Mouse (Mus musculus) thymus, adult 2 months (tissue): ENCODE measurements around the gene Tmem234.

Source experiments
- CTCF ChIP-seq: fragments of 200-500 bp; IDR thresholded peaks from 2 replicates; pipeline ENCODE4 v1.5.1; 2012; ENCODE audit warnings: mild to moderate bottlenecking, control low read depth, low read length, moderate library complexity, borderline replicate concordance; ENCODE audit not compliant: control insufficient read depth, poor library complexity, insufficient read depth; ENCODE audit errors: extremely low read depth
- POLR2A ChIP-seq: fragments of 200-500 bp; IDR thresholded peaks from 2 replicates; pipeline ENCODE4 v1.6.1; 2012; ENCODE audit warnings: mild to moderate bottlenecking, low read length, control low read depth, moderate library complexity; ENCODE audit not compliant: control insufficient read depth, poor library complexity, insufficient read depth; ENCODE audit errors: extremely low read depth

DNA sequence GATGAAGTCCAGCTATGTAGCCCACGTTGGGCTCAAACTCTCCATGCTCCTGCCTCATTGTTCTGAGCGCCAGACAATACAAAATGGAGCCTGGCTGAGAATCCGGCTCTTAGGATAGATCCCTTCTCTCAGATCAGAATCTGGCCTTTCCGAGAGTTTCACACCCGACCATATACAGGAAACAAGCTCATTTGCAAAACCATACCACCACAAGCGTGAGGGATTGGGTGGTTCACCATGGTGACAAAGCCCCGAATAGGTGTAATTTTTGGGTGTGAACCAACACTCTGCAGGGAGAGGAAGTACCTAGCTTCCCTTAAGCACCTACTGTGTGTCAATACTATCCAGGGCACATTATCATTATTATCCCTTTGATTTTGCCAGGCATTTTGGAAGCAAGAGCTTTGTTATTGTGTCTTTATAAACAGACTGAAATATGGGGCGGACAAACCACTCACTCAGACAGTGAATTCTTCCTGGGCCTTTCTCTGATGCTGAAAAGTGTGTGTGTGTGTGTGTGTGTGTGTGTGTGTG, 28.9 kb upstream of the Tmem234 start:
- TF ChIP-seq CTCF (no peak), POLR2A (no peak)
